Mouse (Mus musculus): ENCODE measurements around the gene Jag2.

Gene Jag2

DNA sequence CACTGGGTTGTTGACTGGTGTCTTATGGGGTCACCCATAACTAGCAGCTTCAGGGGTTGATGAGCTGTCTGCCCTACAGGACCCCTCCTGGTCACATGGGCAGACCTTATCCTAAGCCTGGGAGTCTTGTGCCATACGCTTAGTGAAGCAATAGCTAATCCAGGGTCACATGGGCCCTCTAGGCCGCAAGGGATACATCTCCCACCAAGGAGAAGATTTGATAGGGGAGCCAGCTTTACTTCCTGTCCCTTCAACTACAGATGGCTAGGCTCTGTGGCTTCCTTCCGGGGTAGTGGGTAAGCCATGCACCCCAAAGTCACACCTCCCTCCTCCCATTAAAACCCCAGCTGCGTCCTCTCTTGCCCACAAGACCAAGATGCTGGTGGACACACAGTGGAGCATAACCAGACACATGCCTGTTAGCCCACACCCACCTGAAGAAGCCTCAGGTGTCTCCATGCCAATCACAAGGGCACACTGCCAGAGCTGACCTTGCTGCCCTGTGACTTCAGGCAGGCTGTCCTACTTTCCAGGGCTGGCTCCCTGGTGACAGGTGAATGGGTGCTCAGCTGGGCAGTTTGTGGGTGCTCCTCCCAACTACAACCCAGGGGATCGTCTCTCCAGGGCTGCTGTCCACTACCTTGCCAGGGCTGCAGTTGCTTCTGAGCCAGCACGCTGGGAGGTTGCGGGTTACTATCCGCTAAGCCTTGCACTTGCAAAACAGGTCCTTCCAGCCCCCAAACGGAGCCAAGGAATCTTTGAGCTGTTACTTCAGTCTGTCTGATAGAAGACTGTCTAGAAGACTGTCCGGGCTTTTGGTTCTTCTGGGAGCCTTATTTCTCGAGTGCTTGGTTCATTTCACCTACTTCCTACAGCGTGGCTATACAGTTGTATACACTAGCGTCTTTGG is 61.1 kb downstream of the Jag2 start, which contains the start of gene Gpr132:
Gene Gpr132 (minus strand): TSS at position 51 of the 910 bp plus-strand sequence.
- in situ Hi-C loops (cut with MboI), result no loop called here

DNA sequence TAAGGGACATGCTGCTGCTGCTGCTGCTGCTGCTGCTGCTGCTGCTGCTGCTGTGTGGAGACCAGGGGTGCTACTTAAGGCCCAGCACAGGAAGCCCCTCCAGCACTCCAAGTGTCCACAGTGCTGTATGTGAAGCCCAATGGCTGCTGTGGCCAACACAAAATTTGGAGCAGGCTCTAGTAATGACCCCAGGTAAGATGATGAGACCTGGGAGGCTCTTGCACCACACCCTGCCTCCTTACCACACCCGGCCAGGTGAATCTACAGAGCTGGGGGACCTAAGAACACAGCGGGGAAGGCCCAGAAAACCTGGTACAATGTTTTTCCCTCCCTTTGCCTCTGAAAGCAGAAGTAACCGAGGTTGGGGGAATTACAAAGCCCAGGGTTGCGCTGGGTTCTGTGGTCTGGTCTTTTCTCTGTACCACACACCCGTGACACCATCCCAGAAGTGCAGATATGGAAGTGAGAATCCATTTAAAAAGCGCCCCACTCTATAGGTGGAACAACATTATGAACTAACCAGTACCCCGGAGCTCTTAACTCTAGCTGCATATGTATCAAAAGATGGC is 62.4 kb downstream of the Jag2 start:
- in situ Hi-C loops (cut with MboI), result no loop called here

DNA sequence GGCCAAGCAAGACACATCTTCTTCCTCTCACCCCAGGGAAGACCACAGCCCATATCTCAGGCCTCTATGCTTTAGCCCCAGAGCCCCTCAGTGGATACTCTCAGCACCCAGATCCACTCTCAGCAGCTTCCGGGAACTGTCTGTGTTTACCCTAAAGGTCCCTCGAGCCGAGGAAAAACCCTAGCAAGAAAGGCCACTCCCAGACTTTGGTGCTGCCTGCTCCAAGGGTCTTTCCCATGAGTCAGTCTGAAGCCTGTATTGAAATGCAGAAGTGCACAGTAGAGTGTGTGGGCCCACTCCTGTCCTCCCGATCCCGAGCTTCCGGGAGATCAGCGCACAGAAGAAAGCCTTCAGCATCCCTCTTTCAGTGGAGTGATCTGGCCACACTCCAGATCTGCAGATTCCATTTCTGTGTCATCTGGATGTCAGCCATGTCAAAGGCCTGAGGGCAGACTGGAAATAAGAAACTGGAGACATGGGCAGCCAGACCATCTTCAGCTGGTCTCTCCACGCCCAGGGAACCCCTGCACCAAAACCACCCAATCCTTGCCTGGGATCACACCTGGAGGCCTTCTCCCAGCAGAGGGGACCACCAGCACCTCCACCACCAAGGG is 63.0 kb downstream of the Jag2 start:
- in situ Hi-C loops (cut with MboI), result no loop called here

DNA sequence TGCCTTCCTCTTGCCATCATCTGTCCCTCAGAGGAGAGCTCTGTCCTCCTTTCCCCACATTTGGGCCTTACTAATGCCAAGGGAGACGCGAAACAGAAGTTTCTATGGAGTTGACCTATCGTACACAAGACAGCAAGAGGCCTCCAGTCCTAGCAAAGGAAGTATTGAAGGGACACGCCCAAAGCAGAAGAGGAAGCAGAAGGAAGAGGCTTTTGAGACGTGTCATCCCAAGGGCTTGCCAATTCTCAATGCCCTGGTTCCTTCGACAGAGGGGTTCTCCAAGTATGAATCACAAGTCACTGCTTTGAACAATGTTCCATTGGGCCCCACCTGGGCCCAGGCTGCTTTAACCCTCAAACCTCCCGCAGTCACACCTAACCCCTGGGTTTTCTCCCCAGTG is 64.8 kb downstream of the Jag2 start:
- in situ Hi-C loops (cut with MboI), result no loop called here

DNA sequence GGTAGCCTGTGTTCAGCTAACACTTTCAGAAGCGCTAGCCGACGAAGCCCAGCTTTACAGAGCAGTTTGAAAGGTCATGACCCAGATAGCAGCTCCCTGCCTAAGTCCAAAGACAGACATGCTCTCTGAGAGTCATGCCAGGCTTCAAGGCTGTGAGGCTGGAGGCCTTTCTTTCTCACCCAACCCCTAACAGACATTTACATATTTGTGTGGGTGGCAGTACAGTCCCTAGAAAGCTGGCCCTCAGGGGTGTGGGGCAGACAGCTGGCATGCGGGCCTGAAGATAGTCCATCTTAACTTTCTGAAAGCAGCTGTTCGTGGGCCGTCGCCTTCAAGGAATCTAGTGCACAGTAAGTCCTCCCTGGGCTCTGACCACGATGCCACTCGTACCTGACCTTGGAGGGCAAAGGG is 67.7 kb downstream of the Jag2 start:
- in situ Hi-C loops (cut with MboI), result no loop called here

DNA sequence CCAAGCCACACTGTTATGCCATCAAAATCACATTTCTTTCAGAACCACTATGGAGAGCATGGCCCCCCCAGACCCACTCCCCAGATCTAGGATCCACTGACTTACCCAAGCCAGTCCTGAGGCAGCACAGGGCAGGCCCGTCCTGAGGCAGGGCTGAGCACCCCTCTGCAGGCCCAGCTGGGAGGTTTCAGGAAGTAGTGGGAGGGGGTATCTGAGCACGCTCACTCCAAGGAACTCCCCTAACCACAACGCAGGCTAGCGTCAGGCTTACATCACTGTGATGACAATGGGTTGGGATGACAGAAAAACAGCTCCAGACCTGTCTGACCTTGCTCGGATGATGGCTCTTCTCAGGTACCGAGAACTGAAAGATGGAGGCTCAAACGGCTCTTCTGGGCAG is 68.8 kb downstream of the Jag2 start:
- in situ Hi-C loops (cut with MboI), result no loop called here

DNA sequence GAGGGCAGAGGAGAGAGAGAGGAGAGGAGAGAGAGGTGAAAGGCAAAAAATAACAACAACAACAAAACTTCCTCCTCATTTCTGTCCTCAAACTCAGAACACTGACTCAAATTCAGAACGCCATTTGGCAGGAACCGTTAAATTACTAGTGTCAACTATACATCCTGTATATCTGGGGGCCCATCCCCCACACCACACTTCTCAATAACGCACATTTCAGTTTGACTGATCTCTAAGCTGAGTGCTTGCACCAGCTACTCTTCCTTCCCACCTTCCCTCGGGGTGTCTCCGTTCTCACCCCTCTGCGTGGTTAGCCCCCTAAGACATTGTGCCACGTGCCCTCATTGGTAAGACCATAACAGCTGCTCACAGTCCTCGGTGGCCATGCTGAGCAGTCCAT is 69.6 kb downstream of the Jag2 start:
- in situ Hi-C loops (cut with MboI), result no loop called here

DNA sequence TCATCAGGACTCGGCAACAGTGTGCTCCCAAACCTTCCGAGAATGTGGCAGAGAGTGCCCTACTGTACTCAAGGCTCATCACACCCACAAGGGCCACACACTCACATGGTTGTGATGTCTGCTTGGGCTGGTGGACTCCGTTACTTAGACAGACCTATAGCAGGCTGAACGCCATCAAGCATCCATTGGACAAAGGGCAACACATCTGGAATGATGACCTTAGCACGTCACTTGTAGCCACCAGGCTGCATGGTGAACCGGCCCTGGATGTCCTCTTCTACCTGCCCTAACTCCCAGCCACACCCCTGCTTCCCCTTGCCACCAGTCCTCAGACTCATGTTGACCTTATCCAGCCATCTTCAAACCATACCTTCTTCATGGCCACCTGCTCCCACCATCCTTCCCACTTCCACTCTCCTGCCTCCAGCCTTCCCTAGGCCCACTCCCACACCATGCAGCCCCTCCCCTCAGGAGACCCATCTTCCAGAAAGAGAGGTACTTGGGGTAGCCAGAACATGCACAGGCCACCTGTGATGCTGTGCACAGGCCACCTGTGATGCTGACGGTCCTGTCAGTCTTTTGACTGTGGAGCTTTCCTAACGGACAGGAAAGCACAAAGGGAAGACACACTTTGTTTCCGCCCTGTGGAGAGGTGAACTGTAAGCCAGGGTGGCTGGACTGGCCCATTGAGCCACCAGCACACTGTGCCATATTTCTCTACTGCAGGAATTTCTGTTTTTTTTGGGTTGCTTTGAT is 70.8 kb downstream of the Jag2 start:
- in situ Hi-C loops (cut with MboI), result no loop called here
